Mouse (Mus musculus) ovary, postnatal 14 days (tissue): Measurements from ENCODE around the gene Vinac1.
"Not testable (repeated sequence)": the region's sequence is repeated elsewhere in the genome, so short reads cannot be mapped to it uniquely, and the experiment has no call there.

Source experiments
- DNase-seq: peaks from one replicate; pipeline ENCODE4 v3.0.0; 2022; ENCODE audit warnings: low spot score

The Vinac1 gene

GRCm38 (mm10) chr2:129038937-129039631, 8.9 kb downstream of the Vinac1 start:
- DNase-seq: no peak

GRCm38 (mm10) chr2:129038426-129038936, 9.5 kb downstream of the Vinac1 start:
- no peak for DNase-seq

GRCm38 (mm10) chr2:129035381-129035780, 12.6 kb downstream of the Vinac1 start:
- DNase-seq: no peak

- no peak for DNase-seq
Observed at GRCm38 (mm10) chr2:129024820-129025219, 23.2 kb downstream of the Vinac1 start.

- DNase-seq: no peak
Observed at GRCm38 (mm10) chr2:129020106-129020505, 27.9 kb downstream of the Vinac1 start.

- not testable (repeated sequence) for DNase-seq
Observed at GRCm38 (mm10) chr2:129008867-129009266, 39.1 kb downstream of the Vinac1 start.

GRCm38 (mm10) chr2:129006194-129006749, 41.7 kb downstream of the Vinac1 start:
- DNase-seq: no peak

GRCm38 (mm10) chr2:129004872-129005271, 43.1 kb downstream of the Vinac1 start:
- DNase-seq: no peak

- DNase-seq: no peak
Observed at GRCm38 (mm10) chr2:128984746-128985145, 63.2 kb downstream of the Vinac1 start.

GRCm38 (mm10) chr2:128975572-128975971, 72.4 kb downstream of the Vinac1 start:
- DNase-seq: no peak
